Mouse (Mus musculus) gastrocnemius, postnatal 10 days (tissue): Measurements from ENCODE around the gene Calm5. TPM values are rescaled to one million over a fixed set of nuclear protein-coding genes. Genes with fewer than 3 reads are reported as not detected.
"Not testable (repeated sequence)": the region's sequence is repeated elsewhere in the genome, so short reads cannot be mapped to it uniquely, and the experiment has no call there.

Source experiments
- DNase-seq: peaks from one replicate; pipeline ENCODE4 v3.0.0; 2021; ENCODE audit warnings: mixed read lengths
- long read RNA-seq, 2 experiments: library from polyadenylated mRNA; stranded (forward); transcript quantifications; one replicate each; pipeline ENCODE4 v2.0.0; 2021
- total RNA-seq, 2 experiments: library from RNA; stranded (reverse); gene quantifications; 2 replicates each; pipeline ENCODE4 v1.2.3; 2021

Calm5 gene
- total RNA-seq = not detected
- long read RNA-seq, experiment 1 = 0 reads
- long read RNA-seq, experiment 2 = 0 reads

GRCm38 (mm10) chr13:3853648-3854333, at the start of gene Calm5:
TSS of gene Calm5 (plus strand) at chr13:3854173.
- not testable (repeated sequence) for DNase-seq

GRCm38 (mm10) chr13:3804186-3804585, 49.8 kb upstream of the Calm5 start, which contains the start of gene Calml3:
TSS of gene Calml3 (minus strand) at chr13:3804316.
- no peak for DNase-seq

GRCm38 (mm10) chr13:3805132-3805531, 48.8 kb upstream of the Calm5 start:
- no peak for DNase-seq

- no peak for DNase-seq
Measured at GRCm38 (mm10) chr13:3805638-3806037, 48.3 kb upstream of the Calm5 start.

GRCm38 (mm10) chr13:3807131-3807827, 46.7 kb upstream of the Calm5 start:
- no peak for DNase-seq

- DNase-seq = no peak
Measured at GRCm38 (mm10) chr13:3818012-3818739, 35.8 kb upstream of the Calm5 start.

GRCm38 (mm10) chr13:3818740-3819076, 35.3 kb upstream of the Calm5 start:
- no peak for DNase-seq

- no peak for DNase-seq
Measured at GRCm38 (mm10) chr13:3822105-3822504, 31.9 kb upstream of the Calm5 start.

GRCm38 (mm10) chr13:3825726-3826125, 28.2 kb upstream of the Calm5 start:
- no peak for DNase-seq

- no peak for DNase-seq
Measured at GRCm38 (mm10) chr13:3831546-3831945, 22.4 kb upstream of the Calm5 start.

GRCm38 (mm10) chr13:3831994-3832393, 22.0 kb upstream of the Calm5 start:
- no peak for DNase-seq

GRCm38 (mm10) chr13:3832450-3832849, 21.5 kb upstream of the Calm5 start:
- DNase-seq = no peak

- not testable (repeated sequence) for DNase-seq
Measured at GRCm38 (mm10) chr13:3833644-3834043, 20.3 kb upstream of the Calm5 start.

GRCm38 (mm10) chr13:3837312-3837807, 16.6 kb upstream of the Calm5 start, which contains the start of gene Calm4:
TSS of gene Calm4 (plus strand) at chr13:3837757.
- DNase-seq = not testable (repeated sequence)

- not testable (repeated sequence) for DNase-seq
Measured at GRCm38 (mm10) chr13:3840662-3841061, 13.3 kb upstream of the Calm5 start.

- no peak for DNase-seq
Measured at GRCm38 (mm10) chr13:3850330-3850729, 3.6 kb upstream of the Calm5 start.

GRCm38 (mm10) chr13:3854856-3855255, 883 bp downstream of the Calm5 start:
- DNase-seq = no peak

GRCm38 (mm10) chr13:3856252-3856651, 2.3 kb downstream of the Calm5 start:
- DNase-seq = no peak

- no peak for DNase-seq
Measured at GRCm38 (mm10) chr13:3861251-3861650, 7.3 kb downstream of the Calm5 start.

- no peak for DNase-seq
Measured at GRCm38 (mm10) chr13:3862325-3862724, 8.4 kb downstream of the Calm5 start.

GRCm38 (mm10) chr13:3862922-3863580, 9.1 kb downstream of the Calm5 start:
- DNase-seq = no peak

- DNase-seq = no peak
Measured at GRCm38 (mm10) chr13:3865648-3866354, 11.8 kb downstream of the Calm5 start.
